Mouse (Mus musculus) small intestine, adult 2 months (tissue): ENCODE measurements around the gene Pdlim5.

Experiments
- CTCF ChIP-seq: fragments of 200-500 bp; IDR thresholded peaks from 2 replicates; pipeline ENCODE4 v1.5.1; 2012; ENCODE audit warnings: low read depth, mild to moderate bottlenecking, control low read depth, inconsistent platforms, low read length, moderate library complexity, mixed read lengths; ENCODE audit not compliant: insufficient replicate concordance, insufficient read length; ENCODE audit errors: extremely low read depth
- POLR2A ChIP-seq: fragments of 200-500 bp; IDR thresholded peaks from 2 replicates; pipeline ENCODE4 v1.6.1; 2012; ENCODE audit warnings: low read depth, mild to moderate bottlenecking, control low read depth, inconsistent platforms, low read length, moderate library complexity

- TF ChIP-seq POLR2A: no peak
- no peak for TF ChIP-seq CTCF
Observed at GRCm38 (mm10) chr3:142431481-142431880, 36.0 kb upstream of the Pdlim5 start.
